Comparison of ENCODE assay signal across 12 mouse cellular contexts in the genomic region with DNA sequence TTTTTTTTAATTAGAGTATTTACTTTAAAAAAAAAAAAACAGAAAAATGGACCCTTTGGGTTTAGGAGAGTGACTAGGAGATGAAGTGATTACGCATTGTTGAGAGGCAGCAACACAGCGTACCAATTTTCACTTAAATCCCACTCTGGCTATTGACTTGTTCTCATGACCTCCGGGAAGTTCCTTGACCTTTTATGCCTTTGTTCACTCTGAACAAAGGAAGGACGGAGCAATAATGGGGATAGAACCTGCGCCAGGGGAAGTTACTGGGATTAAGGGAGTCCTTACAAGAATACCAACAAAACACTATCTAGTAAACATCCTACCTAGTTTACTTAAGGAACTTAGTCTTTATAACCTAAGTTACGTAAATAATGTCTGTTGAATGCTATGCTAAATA. TPM values are rescaled to one million over a fixed set of nuclear protein-coding genes. Genes with fewer than 3 reads are reported as not detected.
A peak's percentile ranks its signal among the peaks of the same experiment; 100 is the strongest.
DNase-seq lines count a peak whose midpoint lies in the region; ATAC-seq lines count a peak whose summit lies in the region.
"Had no signal": no experiment of that assay in that cellular context is flagged by ENCODE, and none has a peak within 500 bp of the region (broad histone marks: within the 10 kb centered on the region; RNA-seq: fewer than 3 reads in every experiment).

No protein-coding gene starts in this region.

- 67% methylated on average over 6 of the region's 6 CpGs for WGBS in heart, embryonic 11.5 days (ENCODE audit: insufficient replicate concordance)
- 72% methylated on average over 6 of the region's 6 CpGs for WGBS in liver, embryonic 15.5 days (ENCODE audit: insufficient replicate concordance)
- WGBS in limb, embryonic 11.5 days, result 18% methylated on average over 6 of the region's 6 CpGs

- no peak for DNase-seq in heart, postnatal 10 days
- DNase-seq in liver (no peak), R1 (ENCODE audit: low read depth, low spot score) (peak; percentile 84)
- peak; percentile 51 for DNase-seq in limb, embryonic 11.5 days (ENCODE audit: low spot score)
- DNase-seq in adrenal gland, adult 8-10 months, result no peak
- no peak for DNase-seq in gastrocnemius, postnatal 25 days
- DNase-seq: cerebellum, postnatal 10 days; layer of hippocampus, postnatal 36 days; lung, postnatal 36 days had no signal

- H3K4me2 ChIP-seq in heart, embryonic 11.5 days, result peak overlapping the region; percentile 55; the same call in 1 of the 2 replicates
- peak overlapping the region; percentile 46 for H3K4me2 ChIP-seq in liver, embryonic 15.5 days
- no peak overlapping the region; the same call in 1 of the 2 replicates for H3K4me2 ChIP-seq in limb, embryonic 11.5 days (ENCODE audit: low read depth, severe bottlenecking)

- H3K9me3 ChIP-seq in heart, embryonic 11.5 days (replicated peaks; ENCODE audit: control insufficient read depth, low read length), result no peaks in the 10 kb centered on the region
- no peaks in the 10 kb centered on the region for H3K9me3 ChIP-seq in liver, embryonic 15.5 days (replicated peaks)
- H3K9me3 ChIP-seq in limb, embryonic 11.5 days (ENCODE audit: control insufficient read depth, low read length), result no peaks in the 10 kb centered on the region

- intact Hi-C loops in heart, postnatal 10 days (cut with DNase I), result loop anchor here (5.0 kb wide), 1 partner anchor 492 kb away; no protein-coding TSS in a partner anchor

- no peak overlapping the region for H3K9ac ChIP-seq in heart, embryonic 11.5 days (ENCODE audit: low read depth, low read length)
- H3K9ac ChIP-seq in liver, embryonic 15.5 days, result no peak overlapping the region
- no peak overlapping the region for H3K9ac ChIP-seq in limb, embryonic 11.5 days (ENCODE audit: low read length)

- H3K27ac ChIP-seq in heart, embryonic 11.5 days (ENCODE audit: low read depth, low read length), result 0 out of 2 replicates have a peak overlapping the region, but pooled peaks have one; percentile 15
- H3K27ac ChIP-seq in liver, embryonic 15.5 days (replicated peaks), result no peak overlapping the region
- H3K27ac ChIP-seq in limb, embryonic 11.5 days (replicated peaks; ENCODE audit: low read depth, low read length), result peak overlapping the region; percentile 30; the same call in 1 of the 2 replicates

- no peaks in the 10 kb centered on the region for H3K27me3 ChIP-seq in heart, embryonic 11.5 days (ENCODE audit: control insufficient read depth, insufficient read depth, low read length)
- H3K27me3 ChIP-seq in liver, embryonic 15.5 days, result no peaks in the 10 kb centered on the region
- no peaks in the 10 kb centered on the region for H3K27me3 ChIP-seq in limb, embryonic 11.5 days (ENCODE audit: control insufficient read depth, insufficient read depth, low read length)

- no peaks in the 10 kb centered on the region for H3K36me3 ChIP-seq in heart, embryonic 11.5 days (ENCODE audit: control insufficient read depth, insufficient read depth, low read length)
- no peaks in the 10 kb centered on the region for H3K36me3 ChIP-seq in liver, embryonic 15.5 days (replicated peaks)
- no peaks in the 10 kb centered on the region for H3K36me3 ChIP-seq in limb, embryonic 11.5 days (ENCODE audit: control insufficient read depth, insufficient read depth, low read length)

- H3K4me1 ChIP-seq in heart, embryonic 11.5 days (ENCODE audit: control insufficient read depth, insufficient read depth, low read length), result peaks cover 12% of the 10 kb centered on the region
- peaks cover 32% of the 10 kb centered on the region for H3K4me1 ChIP-seq in liver, embryonic 15.5 days (replicated peaks)
- H3K4me1 ChIP-seq in limb, embryonic 11.5 days (ENCODE audit: control insufficient read depth, insufficient read depth, low read length), result peaks cover 5% of the 10 kb centered on the region; the same call in 1 of the 2 replicates

- H3K4me3 ChIP-seq in heart, embryonic 11.5 days (ENCODE audit: low read depth, low read length), result no peak overlapping the region
- 0 out of 2 replicates have a peak overlapping the region, but pooled peaks have one; percentile 7 for H3K4me3 ChIP-seq in liver, embryonic 15.5 days (replicated peaks)
- no peak overlapping the region for H3K4me3 ChIP-seq in limb, embryonic 11.5 days (ENCODE audit: low read depth, low read length)

- no peak for ATAC-seq in heart, embryonic 11.5 days (replicated peaks; ENCODE audit: insufficient number of reproducible peaks, low FRiP score, low TSS enrichment)
- no peak for ATAC-seq in liver, embryonic 15.5 days (ENCODE audit: insufficient read depth)
- ATAC-seq in limb, embryonic 11.5 days (ENCODE audit: insufficient number of reproducible peaks, low FRiP score, low TSS enrichment, low read depth), result no peak
- ATAC-seq: inflammation-experienced regulatory T-cells, adult 6 months had no signal

RNA-seq across cellular contexts. Expression of gene BC052040, which starts 1.5 kb away (rescaled TPM):
- polyA plus RNA-seq in heart, embryonic 11.5 days (2014; fragmentation: Nextera tagmentation; extraction: Ambion mirVana), result 16.7 and 23.2 TPM in 2 replicates
- total RNA-seq in heart, postnatal 10 days (2021), result 1 to 10 TPM; 3.2 to 3.6 TPM
- polyA plus RNA-seq in liver, embryonic 15.5 days (2015; fragmentation: Nextera tagmentation; extraction: Ambion mirVana), result 7.9 and 8.1 TPM in 2 replicates
- 13.4 and 13.6 TPM in 2 replicates for polyA plus RNA-seq in limb, embryonic 11.5 days (2014; fragmentation: Nextera tagmentation; extraction: Ambion mirVana)
- total RNA-seq in adrenal gland, adult 8-10 months (2022), result 1 to 10 TPM; 3.7 to 4.9 (median 4.0) TPM
- total RNA-seq in gastrocnemius, postnatal 25 days (2021), result 1 to 10 TPM; 1.6 to 2.3 TPM

Comparison
In these comparisons a context has a peak if more than half of its experiments do, and no peak if none do; other contexts are left out.
1. DNase-seq: peak in R1 (single experiment) and limb, embryonic 11.5 days (single experiment); none in heart, postnatal 10 days (0 of 2), liver (single experiment), adrenal gland, adult 8-10 months (single experiment) and gastrocnemius, postnatal 25 days (single experiment).